Mouse (Mus musculus): ENCODE measurements at regions not wholly inside any gene's neighbourhood (a gene's known extent, or its start where the extent isn't known, plus 50 kb on each side); places are given as distances from the start of the nearest gene placed in this dataset.

- no peak for DNase-seq (ENCODE audit: inconsistent ontology term)
These were observed 179.2 kb upstream of the Zmiz1 start for GRCm38 (mm10) chr14:25279751-25280150.

- no peak for DNase-seq (ENCODE audit: inconsistent ontology term)
These were observed 166.4 kb upstream of the Zmiz1 start for GRCm38 (mm10) chr14:25292557-25292956.

GRCm38 (mm10) chr14:25294226-25294625, 164.8 kb upstream of the Zmiz1 start:
- DNase-seq (ENCODE audit: inconsistent ontology term), result no peak

DNA sequence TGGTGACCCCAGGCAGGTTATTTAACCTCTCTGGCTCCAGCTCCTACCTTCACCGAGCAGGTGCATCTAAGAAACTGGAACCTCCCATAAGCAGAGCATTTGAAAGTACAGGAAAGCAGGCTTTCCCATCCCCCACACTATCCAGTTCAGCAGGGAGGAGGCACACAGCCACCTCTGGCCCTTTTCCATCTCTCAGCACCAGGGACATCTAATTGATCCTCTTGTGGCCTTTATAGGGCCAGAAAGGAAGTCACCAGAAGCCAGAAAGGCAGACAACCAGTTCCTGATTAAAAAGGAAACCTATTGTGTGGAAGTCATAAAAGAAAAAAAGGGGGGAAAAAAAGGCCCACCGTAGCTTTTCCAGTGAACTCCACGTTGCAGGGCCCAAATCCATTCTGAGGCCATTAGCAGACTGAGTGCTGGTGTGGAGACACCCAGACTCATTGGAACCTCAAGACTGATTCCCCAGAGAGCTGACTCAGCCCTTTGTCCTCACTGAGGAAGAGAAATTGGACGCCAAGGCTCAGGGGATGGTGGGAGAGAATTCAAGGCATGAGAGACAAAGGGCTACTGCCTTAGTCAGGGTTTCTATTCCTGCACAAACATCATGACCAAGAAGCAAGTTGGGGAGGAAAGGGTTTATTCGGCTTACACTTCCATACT, 163.2 kb upstream of the Zmiz1 start:
- no peak for DNase-seq (ENCODE audit: inconsistent ontology term)

DNA sequence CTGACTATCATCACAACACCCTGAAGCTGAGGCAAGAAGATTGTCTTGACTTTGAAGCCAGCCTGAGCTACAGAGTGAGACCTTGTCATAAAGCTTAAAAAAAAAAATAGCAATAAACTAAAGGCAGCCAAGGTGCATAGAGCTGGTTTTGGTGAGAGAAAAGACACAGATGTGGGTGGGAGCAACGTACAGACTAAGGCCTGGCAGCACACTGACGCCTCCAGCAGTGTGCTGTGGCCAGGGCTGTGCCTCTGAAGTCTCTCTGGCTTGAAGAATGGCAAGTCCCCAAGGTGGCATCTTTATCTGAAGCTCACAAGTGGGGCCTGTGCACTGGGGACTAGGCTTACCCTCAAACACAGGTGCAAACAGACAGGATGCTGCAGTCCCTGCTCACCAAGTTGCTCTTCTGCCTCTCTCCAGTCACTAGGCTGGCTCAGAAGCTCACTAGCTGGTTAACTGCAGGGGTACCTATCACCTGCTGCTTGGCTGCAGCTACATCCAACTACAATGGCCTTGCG, 159.3 kb upstream of the Zmiz1 start:
- DNase-seq (ENCODE audit: inconsistent ontology term), result no peak

DNA sequence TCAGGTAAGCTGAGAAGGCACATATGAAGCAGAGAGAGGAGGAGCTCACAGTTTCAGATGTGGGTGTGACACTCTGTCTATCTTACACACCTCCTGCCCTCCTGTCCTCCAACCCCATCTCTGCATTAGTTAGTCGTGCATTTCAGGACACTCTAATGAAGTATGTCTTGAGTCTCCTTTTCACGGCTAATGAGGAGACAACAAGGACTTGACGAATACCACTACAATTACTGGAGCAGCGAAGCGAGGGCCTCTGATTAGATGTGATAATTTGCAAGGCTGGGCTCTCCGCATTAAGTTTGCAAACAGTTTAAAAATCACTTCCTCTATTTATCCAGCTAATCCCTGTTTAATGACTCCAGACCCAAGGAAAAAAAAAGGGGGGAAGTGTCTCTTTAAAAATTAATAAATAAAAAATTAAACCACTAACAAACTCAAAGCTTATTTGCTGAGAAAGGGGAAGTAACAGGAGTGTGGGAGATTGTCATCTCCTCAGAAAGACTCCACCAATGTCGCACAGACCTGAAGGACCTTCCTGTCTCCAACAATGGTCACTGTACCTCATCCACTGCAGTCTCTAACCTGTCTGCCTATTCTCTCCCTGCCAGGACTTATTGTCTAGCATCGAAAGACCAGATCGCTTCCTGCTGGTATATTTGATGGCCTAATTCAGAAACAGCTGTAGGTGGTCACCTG, 157.5 kb upstream of the Zmiz1 start:
- no peak for DNase-seq (ENCODE audit: inconsistent ontology term)

GRCm38 (mm10) chr14:25304391-25304851, 154.6 kb upstream of the Zmiz1 start:
- DNase-seq (ENCODE audit: inconsistent ontology term), result peak; percentile 79

- DNase-seq (ENCODE audit: inconsistent ontology term), result no peak
These were observed 152.8 kb upstream of the Zmiz1 start for GRCm38 (mm10) chr14:25306166-25306565.

DNA sequence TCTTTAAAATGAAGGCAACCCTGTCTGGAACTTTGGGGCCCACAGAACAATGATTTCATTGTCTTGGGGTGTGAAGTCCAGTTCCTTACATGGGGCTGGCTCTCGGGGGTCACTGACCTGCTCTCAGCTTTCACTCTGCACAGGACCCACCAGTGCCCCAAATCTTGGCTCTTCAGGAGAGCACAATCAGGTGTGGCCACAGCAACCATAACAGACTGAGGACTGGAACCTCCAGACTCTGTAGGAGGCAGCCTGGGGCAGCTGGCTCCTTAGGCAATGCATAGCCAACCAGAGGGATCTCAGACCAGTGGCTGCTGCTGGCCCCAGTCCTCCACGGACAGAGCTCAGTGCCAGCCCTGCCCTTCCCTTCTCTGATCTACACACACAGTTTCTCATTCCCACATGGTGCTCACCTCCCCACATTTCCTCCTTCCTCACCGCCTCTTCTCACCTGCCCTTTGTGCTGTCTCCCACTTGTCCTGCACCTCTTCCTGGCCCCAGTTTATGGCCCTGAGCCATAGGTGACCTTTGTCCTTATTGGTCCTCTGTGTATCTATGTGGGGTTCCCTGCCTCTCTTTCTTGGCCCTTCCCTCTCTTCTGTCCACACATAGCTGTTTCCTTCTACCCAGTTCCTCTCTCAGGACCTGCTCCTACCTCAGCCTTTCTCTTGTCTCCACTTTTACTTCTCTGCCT, 151.9 kb upstream of the Zmiz1 start:
- no peak for DNase-seq (ENCODE audit: inconsistent ontology term)

DNA sequence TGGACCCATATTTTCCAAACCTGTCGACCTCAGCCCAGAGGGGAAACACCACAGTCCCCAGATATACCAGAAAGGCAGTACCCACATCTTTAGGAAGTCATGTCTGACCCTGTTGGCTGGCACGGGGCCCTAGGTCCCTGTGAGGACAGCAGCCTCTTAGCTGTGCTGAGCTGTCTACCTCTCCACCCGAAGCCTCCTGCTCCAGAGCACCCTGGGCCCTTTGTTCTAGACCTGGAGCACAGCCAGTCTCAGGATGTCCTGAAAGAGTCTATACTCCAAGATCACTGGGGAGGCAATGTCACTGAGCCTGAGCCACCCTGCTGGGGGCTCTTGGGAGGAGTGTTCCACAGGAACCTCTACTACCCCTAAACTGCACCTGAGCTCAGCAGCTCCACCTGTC, 150.9 kb upstream of the Zmiz1 start:
- DNase-seq (ENCODE audit: inconsistent ontology term), result no peak

- DNase-seq (ENCODE audit: inconsistent ontology term), result peak; percentile 45
These were observed 148.3 kb upstream of the Zmiz1 start for GRCm38 (mm10) chr14:25310671-25311151.

GRCm38 (mm10) chr14:25311475-25311874, 147.5 kb upstream of the Zmiz1 start:
- no peak for DNase-seq (ENCODE audit: inconsistent ontology term)

- no peak for DNase-seq (ENCODE audit: inconsistent ontology term)
These were observed 146.8 kb upstream of the Zmiz1 start for GRCm38 (mm10) chr14:25312135-25312534.

DNA sequence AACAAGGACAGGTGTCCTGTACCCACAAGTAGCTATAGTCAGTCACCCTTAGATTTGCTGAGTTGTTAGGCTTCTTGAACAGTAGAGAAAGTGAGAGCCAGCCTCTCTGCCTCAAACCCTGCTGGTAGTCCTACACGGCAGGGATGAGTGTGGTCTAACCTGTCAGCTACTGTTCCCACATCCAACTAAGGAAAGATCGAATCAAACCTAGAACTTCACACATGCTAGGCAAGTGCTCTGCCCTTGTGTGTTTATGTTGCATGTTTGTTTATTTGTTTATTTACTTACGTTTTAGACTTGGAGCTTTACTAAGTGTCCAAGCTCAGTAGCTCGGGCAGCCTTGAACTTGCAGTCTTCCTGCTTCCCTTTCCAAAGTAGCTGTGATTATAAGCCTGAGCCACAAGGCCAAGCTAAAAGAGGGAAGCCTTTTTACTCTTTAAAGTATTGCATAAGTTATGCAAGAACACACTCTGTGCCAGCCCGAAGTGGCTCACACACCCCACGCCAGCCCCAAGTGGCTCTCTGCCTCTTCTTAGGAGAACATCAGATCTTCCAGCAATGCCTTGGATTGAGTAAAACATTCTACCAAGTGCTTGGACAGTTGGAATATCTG, 146.1 kb upstream of the Zmiz1 start:
- no peak for DNase-seq (ENCODE audit: inconsistent ontology term)

GRCm38 (mm10) chr14:25313693-25314240, 145.2 kb upstream of the Zmiz1 start:
- DNase-seq (ENCODE audit: inconsistent ontology term), result peak; percentile 43

GRCm38 (mm10) chr14:25316491-25316890, 142.5 kb upstream of the Zmiz1 start:
- no peak for DNase-seq (ENCODE audit: inconsistent ontology term)

- peak; percentile 97 for DNase-seq (ENCODE audit: inconsistent ontology term)
These were observed 141.1 kb upstream of the Zmiz1 start for GRCm38 (mm10) chr14:25317680-25318471.

DNA sequence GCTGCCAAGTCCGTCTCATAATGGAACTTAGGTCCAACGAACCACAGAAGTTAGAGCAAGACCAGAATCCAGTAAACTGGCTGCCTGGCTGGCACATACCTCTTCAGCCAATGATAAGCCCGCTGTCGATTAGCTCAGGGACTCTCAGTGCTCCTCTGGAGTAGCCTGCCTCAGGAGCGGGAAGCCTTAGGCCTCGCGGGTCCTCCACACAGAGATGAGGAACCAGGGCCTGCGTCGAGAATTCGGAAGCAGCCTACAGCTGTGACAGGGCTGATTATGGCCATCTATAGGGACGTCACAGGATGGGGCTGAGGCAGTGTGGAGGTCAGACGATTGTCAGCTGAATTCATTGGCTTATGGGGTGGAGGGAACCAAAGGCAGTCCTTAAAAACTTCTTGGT, 140.1 kb upstream of the Zmiz1 start:
- no peak for DNase-seq (ENCODE audit: inconsistent ontology term)

- peak; percentile 45 for DNase-seq (ENCODE audit: inconsistent ontology term)
These were observed 138.8 kb upstream of the Zmiz1 start for GRCm38 (mm10) chr14:25320141-25320540.

- DNase-seq (ENCODE audit: inconsistent ontology term), result no peak
These were observed 135.2 kb upstream of the Zmiz1 start for GRCm38 (mm10) chr14:25323542-25324484.

Measured in Muller cell, postnatal 12 days (primary cell).